Mouse (Mus musculus) erythroid progenitor cell, adult 5-6 weeks (primary cell): ENCODE results near the gene Pdzd2. TPM values are rescaled to one million over a fixed set of nuclear protein-coding genes. Genes with fewer than 3 reads are reported as not detected.

Experiments
- ATAC-seq: replicated peaks from 2 replicates; pipeline ENCODE4 v1.8.0; 2016; ENCODE audit warnings: moderate number of reproducible peaks, mild to moderate bottlenecking, moderate TSS enrichment, inconsistent platforms; ENCODE audit not compliant: poor library complexity, low FRiP score, severe bottlenecking
- total RNA-seq, 2 experiments: library from RNA; stranded (forward) in 1 of 2; stranded (reverse) in 1 of 2; fragments of 150-400 nt in 1 of 2; fragments of 186-747, 209-891 nt in 1 of 2; gene quantifications; 2 replicates each; pipeline versions ENCODE4 v1.2.3 to v1.2.4; 2015 to 2017; ENCODE audit warnings: low replicate concordance in 2 of 2

Pdzd2 gene
- total RNA-seq, 2 experiments from 2014 or later = 0.08 TPM; not detected in 1

DNA sequence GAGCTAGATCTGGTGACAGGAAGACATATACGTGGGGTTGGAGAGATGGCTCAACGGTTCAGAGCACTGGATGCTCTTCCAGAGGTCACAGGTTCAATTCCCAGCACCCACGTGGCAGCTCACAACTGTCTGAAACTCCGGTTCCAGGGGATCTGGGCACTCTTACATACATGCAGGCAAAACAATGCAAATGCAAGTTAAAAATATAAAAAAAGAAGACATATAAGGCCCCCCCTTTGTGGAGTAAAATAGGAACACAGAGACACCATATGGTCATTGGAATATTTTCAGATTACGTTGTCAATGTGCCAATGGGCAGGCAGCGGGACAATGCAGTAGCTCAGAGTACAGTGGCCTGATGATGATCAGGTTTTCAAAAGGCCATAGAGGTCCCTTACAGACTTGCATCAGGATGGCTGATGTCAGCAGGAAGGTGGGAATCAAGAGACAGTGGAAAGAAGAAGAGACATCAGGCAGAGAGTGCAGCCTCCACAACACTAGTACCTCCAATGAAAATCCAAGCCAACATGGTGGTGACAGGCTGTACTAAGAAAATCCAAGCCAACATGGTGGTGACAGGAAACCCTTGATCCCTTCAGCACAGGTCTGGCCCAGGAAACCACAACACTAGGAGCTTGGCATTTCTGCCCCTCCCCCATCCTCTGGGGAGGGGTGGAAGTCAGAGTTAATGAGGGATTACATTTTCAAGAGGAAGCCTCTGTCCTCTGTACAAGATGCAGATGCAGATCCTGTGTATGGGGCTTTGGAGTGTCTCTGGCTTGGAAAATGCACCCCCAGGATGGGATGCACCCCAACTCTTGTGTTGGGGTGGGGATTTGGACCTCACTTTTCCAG, 287.4 kb downstream of the Pdzd2 start:
- ATAC-seq = no peak

- ATAC-seq = no peak
These were observed 288.3 kb downstream of the Pdzd2 start for GRCm38 (mm10) chr15:12451448-12451847.

GRCm38 (mm10) chr15:12450790-12451189, 288.9 kb downstream of the Pdzd2 start:
- ATAC-seq = no peak

DNA sequence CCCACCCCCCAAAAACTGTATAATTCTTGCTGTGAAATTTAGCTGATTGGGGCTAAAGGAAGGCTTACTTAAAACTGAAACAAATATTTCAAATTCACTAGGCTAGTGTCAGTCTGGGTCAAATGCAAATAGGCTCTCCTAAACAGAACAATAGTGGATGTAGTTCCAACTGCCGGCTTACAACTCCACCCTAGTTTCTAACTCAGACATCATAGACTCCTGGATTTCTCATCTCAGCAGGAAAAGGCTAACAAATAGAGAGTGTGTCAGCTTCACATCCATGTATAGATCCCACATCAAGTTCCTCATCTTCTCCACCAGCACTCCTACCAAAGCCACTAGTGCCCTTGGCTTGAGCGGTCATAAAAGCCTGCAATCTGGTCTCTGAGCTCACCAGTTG, 290.4 kb downstream of the Pdzd2 start:
- no peak for ATAC-seq

GRCm38 (mm10) chr15:12447021-12447434, 292.7 kb downstream of the Pdzd2 start:
- ATAC-seq = no peak

GRCm38 (mm10) chr15:12444551-12444950, 295.2 kb downstream of the Pdzd2 start:
- no peak for ATAC-seq

DNA sequence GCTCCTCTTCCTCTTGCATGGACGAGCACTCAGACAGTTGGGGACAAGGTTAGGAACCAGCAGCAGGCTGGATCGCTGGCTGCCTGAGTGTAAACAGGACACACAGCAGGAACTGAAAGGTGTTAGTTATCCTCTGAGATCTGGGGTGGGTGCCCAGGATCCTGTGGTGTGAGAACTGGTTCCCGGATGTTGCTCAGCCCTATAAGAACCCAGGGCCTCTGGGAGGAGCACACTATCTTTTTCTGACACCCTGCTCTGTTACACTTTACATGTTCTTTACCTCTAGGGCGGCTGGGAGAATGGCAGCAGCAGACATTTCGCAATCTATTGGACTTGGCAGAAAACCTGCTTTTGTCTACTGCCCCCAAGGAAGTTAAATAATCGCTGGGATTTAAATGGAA, 300.4 kb downstream of the Pdzd2 start:
- ATAC-seq = no peak

- ATAC-seq = no peak
These were observed 301.0 kb downstream of the Pdzd2 start for GRCm38 (mm10) chr15:12438691-12439090.

DNA sequence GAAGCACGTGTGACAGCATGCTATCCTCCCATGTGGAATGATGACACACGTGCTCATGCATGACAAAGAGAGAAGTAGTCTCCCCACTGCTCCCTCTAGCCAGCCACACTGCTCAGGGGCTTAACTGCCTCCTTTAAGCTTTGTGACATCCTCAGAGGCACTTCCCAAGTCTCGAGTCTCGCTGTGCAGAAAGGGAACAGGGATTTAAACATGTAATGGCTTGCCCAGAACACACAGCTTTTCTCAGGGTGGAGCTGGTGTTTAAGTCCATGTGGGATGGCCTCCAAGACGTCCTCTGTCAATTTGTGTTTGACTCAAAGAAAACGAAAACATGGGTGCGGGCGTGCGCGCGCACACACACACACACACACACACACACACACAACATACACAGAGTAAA, 301.6 kb downstream of the Pdzd2 start:
- ATAC-seq = no peak

DNA sequence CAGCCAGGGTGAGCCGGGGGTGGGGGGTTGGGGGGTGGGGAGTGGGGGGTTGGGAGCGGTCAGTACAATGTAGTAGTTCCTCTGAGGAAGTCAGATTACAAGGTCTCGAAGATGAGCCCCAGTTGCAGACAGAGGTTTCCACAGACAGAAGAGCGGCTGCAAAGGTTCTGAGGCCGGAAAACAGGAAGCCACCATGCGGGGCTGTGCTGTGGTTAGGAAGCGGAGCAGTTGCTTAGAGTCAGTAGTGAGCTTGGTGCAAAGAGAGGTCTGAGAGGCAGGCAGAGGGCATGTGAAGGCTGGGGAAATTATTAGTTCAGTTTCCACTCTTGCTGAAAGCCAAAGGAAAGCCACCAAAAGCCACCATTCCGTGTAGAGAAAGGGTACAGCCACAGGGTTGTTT, 303.8 kb downstream of the Pdzd2 start:
- ATAC-seq = no peak

GRCm38 (mm10) chr15:12433893-12434599, 305.7 kb downstream of the Pdzd2 start:
- ATAC-seq = no peak

- ATAC-seq = no peak
These were observed 306.8 kb downstream of the Pdzd2 start for GRCm38 (mm10) chr15:12432879-12433278.

- no peak for ATAC-seq
These were observed 307.4 kb downstream of the Pdzd2 start for GRCm38 (mm10) chr15:12432320-12432719.

DNA sequence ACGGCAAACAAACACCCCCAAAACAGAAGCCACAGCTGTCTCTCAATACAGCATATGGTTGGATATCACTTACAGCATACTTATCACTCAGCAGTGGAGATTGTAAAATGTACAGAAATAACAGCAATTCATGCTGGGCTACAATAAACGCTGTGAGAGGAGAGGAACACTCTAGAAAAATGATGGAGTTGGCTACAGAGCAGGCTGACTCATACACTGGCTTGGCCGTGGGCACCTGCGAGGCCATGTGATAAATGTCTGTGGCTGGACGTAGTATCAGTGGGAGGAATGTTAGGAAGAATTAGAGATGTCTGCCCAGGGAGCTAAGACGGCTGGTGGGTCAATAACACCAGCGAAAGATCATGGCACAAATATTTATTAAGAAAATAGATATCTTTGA, 308.0 kb downstream of the Pdzd2 start:
- ATAC-seq = no peak

- ATAC-seq = no peak
These were observed 308.5 kb downstream of the Pdzd2 start for GRCm38 (mm10) chr15:12431188-12431587.

DNA sequence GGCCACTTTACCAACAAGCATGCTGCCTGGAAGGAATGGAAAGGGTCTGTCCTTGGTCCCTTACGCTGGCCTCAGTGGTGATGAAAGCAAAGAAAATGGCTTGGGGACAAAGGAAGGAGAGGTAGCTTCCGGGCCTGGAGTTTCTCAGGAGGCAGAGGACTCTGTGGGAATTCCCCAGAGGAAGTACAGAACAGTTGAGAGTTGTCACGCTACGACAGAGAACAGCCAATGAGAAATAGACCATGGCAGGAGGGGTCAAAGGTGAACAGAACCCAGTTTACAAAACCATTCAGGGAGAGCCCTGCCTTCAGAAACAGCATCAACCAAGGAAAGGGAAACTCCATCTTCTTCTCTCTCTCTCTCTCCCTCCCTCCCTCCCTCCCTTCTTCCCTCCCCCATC, 309.1 kb downstream of the Pdzd2 start:
- ATAC-seq = no peak

DNA sequence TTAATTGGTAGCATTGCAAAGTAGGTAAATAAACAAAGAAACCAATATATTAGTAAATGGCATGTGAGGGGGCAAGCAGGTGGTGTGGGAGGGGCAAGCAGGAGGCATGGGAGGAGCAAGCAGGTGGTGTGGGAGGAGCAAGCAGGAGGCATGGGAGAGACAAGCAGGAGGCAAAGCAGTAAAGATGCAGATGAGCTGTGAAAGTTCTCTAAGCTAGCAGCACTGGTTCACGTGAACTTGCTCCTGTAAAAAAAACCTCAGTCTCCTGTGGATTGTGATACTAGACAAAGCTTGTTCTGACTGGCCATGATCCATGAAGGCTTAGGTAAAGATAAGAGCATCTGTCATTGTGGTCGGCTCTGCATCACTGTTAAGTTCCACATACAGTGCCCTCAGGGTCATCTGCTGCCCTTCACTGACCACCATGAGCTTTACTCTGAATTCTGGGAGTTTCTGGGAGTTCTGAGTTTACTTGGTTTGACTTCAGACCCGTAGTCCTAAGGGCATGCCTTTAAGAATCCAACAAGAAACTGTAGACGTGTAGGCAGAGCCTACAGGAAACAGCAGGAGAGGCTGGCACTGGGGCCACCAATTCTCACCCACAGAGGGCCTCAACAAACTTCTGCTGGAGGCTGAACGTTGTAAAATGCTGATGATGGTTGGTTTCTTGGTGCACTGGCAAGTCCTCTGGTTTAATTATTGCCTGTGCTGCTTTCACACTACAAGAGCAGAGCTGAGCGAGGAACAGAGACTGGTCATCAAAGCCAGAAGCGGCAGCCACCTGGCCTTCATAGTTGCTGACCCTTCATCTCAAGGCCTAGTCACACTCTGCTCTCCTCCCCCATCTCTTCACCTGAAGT, 309.9 kb downstream of the Pdzd2 start:
- ATAC-seq = no peak

- ATAC-seq = no peak
These were observed 311.9 kb downstream of the Pdzd2 start for GRCm38 (mm10) chr15:12427818-12428217.

DNA sequence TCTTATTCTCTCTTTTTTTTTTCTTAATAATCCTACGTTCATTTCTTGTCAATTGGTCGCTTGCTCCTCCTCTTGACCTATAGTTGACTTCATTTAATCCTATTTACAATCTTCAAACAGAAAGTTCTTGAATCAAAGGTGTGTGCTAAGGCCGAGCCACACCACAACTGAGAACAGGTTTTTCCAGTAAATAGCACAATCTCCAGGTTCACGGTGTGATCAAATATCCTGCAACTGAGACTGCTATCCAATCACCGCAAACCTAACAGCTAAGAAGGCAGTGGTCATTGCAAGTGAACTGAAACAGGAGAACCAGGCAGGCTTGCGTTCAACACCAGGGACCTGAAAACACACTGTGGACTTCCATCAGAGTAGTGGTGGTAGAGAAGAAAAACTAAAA, 313.4 kb downstream of the Pdzd2 start:
- no peak for ATAC-seq

DNA sequence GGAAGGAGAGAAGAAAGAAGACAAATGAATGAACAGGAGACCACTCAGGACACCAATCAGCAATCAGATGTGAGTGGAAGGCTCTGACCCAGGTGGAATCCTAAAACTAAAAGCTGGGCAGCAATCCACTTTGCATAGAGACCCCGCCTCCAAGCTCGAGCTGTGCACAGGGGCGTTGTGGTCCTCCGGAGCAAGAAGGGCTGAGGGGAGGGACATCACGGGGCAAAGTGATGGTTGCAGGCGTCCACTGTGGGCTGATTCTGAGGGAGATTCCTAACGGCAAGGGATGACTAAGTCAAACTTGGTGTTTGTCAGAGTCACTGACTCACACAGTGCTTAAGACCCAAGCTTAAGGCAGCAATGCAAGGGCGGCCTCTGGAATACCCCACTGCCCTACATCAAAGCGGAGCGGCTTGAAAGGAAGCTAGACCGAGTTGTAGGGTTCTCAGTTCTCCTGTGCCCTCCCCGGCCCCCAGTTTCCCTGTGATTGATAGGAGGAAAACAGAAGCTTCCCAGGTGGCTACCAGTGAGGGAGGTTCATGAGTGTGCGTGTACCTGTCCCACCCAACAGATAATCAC, 314.6 kb downstream of the Pdzd2 start:
- no peak for ATAC-seq
